Mouse (Mus musculus) neural tube, embryonic 11.5 days (tissue): ENCODE data around the gene Slc35b2. TPM values are rescaled to one million over a fixed set of nuclear protein-coding genes. Genes with fewer than 3 reads are reported as not detected.

Experiments
- ATAC-seq: fragments of 200-750 bp; cut with Nextera tagmentation; 2 replicates; pipeline ENCODE4 v1.8.0; 2017; ENCODE audit warnings: moderate number of reproducible peaks, mild to moderate bottlenecking, moderate TSS enrichment, moderate library complexity; ENCODE audit not compliant: insufficient read depth, low FRiP score, low TSS enrichment
- DNase-seq: peaks from one replicate; pipeline ENCODE4 v3.0.0-alpha.2; 2015; ENCODE audit warnings: low spot score
- H3K27ac ChIP-seq: fragments of 300-500 bp; sonication (generic); 2 replicates; pipeline ENCODE4 v1.5.1; 2014; ENCODE audit warnings: low read depth, mild to moderate bottlenecking, low read length
- H3K27me3 ChIP-seq: fragments of 300-500 bp; sonication (generic); 2 replicates; pipeline ENCODE4 v1.6.1; 2014; ENCODE audit warnings: mild to moderate bottlenecking, low read length, mixed read lengths; ENCODE audit not compliant: control insufficient read depth, insufficient read depth
- H3K36me3 ChIP-seq: fragments of 300-500 bp; sonication (generic); 2 replicates; pipeline ENCODE4 v1.6.1; 2014; ENCODE audit warnings: mild to moderate bottlenecking, low read length, moderate library complexity, mixed read lengths; ENCODE audit not compliant: control insufficient read depth, insufficient read depth
- H3K4me1 ChIP-seq: fragments of 300-500 bp; sonication (generic); 2 replicates; pipeline ENCODE4 v1.6.1; 2014; ENCODE audit warnings: low read length, mixed read lengths; ENCODE audit not compliant: control insufficient read depth, insufficient read depth
- H3K4me2 ChIP-seq: fragments of 300-500 bp; sonication (generic); 2 replicates; pipeline ENCODE4 v1.6.1; 2014; ENCODE audit warnings: low read depth, mild to moderate bottlenecking, moderate library complexity
- H3K4me3 ChIP-seq: fragments of 300-500 bp; sonication (generic); 2 replicates; pipeline ENCODE4 v1.5.1; 2014; ENCODE audit warnings: low read depth, low read length
- H3K9ac ChIP-seq: fragments of 300-500 bp; sonication (generic); 2 replicates; pipeline ENCODE4 v1.6.1; 2014; ENCODE audit warnings: mild to moderate bottlenecking, low read length
- H3K9me3 ChIP-seq: fragments of 300-500 bp; sonication (generic); 2 replicates; pipeline ENCODE4 v1.6.1; 2016; ENCODE audit warnings: low read length; ENCODE audit not compliant: control insufficient read depth
- WGBS: fragments of 180-500 bp; shearing (Covaris S2); extraction: QIAGEN DNeasy Blood & Tissue Kit; methylation state at CpG from one replicate; pipeline ENCODE4 v1.1.7; 2014; 5-methylcytosine and 5-hydroxymethylcytosine counted together
- polyA plus RNA-seq: library from polyadenylated mRNA; unstranded; fragments of >200 nt; fragmentation: Nextera tagmentation; extraction: Ambion mirVana; gene quantifications from 2 replicates; pipeline ENCODE4 v1.2.1, GENCODE M21; 2014

The Slc35b2 gene
- polyA plus RNA-seq, 1 experiment from 2014 or later: 106 TPM

DNA sequence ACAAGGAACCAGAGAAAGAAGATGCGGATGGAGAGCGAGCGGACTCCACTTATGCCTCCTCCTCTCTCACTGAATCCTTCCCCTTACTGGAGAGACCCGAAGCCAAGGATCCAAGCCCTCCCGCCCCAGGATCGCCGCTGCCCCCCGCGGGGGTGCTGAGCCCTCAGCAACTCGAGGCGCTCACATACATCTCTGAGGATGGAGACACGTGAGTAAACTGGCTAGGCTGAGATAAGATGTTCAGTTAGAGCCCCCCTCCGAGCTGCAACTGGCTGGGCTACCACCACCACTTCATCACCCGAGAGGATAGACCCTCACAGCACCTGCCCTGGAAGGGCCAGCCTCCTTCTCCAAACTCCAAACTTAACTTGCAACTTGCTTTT lies 7.6 kb upstream of the Slc35b2 start:
- H3K9ac ChIP-seq: peak overlapping the region; percentile 68
- no peak overlapping the region for H3K27ac ChIP-seq
- peak overlapping the region; percentile 46 for H3K4me3 ChIP-seq
- peaks cover 7% of the 10 kb centered on the region for H3K27me3 ChIP-seq
- ATAC-seq (no peak), DNase-seq (no peak)
- H3K4me2 ChIP-seq: peak overlapping the region; percentile 88
- no peaks in the 10 kb centered on the region for H3K9me3 ChIP-seq
- peaks cover 5% of the 10 kb centered on the region; the same call in 1 of the 2 replicates for H3K4me1 ChIP-seq
- no peaks in the 10 kb centered on the region for H3K36me3 ChIP-seq
- WGBS: 5% methylated on average over 14 of the region's 14 CpGs

DNA sequence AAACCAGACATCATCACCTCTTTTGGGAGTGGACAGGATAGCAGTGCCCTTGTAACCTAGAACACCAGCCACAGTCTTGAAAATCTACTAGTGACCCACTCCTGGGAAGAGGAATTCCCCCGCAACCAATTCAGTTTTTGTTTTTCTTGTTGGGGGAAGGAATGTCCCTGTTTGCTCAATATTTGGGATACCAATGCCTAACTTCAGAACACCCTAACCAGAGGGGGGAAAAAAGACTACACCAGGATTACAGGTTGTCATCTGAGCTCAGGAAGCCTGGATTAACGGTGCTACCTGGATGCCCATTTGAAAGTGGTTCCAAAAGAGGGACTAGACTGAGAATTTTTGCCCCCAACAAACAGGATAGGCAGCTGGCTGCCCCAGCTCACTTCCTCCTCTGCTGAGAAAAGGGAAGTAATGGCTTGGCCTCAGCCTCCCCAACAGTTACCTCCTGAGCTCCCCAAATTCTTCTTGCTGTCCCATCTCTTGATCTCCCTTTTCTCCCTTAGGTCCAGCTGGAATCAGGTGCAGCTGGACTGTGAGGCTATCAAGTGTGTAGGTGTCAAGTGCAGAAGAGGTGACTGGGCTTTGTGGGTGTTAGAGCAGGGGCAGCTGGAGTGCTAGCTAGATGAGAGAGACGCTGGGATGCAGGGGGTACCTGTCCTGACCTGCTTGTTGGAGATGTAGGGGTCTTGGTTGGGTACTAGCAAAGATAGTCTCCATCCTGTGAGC lies 7.0 kb upstream of the Slc35b2 start:
- Histone ChIP-seq H3K9ac (no peak overlapping the region), H3K4me1 (peaks cover 5% of the 10 kb centered on the region; the same call in 1 of the 2 replicates), H3K27me3 (peaks cover 7% of the 10 kb centered on the region), H3K4me3 (peak overlapping the region; percentile 46), H3K27ac (no peak overlapping the region), H3K4me2 (peak overlapping the region; percentile 88), H3K9me3 (no peaks in the 10 kb centered on the region), H3K36me3 (no peaks in the 10 kb centered on the region)
- ATAC-seq (no peak), DNase-seq (no peak)
- 77% methylated on average over 3 of the region's 3 CpGs for WGBS

DNA sequence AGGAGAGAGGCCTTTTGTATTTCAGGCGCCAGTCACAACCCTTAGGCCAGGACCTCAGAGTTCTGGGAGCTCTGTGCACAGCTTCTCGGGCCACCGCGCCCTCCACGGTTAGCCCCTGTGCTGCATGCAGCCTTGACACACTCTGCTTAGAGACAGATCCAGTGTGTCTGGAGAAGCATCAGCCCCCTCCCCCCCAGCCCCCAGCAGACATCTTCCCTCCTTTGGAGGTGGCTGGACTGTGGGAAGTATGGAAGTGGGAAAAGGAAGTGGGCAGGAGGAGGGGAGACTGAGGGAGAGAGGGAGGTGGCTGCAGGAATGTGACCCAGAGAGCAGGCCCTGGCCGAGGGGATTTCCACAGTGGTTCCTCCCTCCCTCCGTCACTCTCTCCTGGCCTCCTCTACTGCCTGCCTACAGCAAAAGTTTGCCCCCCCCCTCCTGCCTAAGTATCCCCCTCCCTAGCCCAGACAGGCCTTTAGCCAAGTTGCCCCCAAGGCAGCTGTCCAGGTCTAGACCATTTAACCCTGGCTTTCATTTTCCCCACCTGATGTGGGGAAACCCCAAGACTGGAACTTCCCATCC lies 6.3 kb upstream of the Slc35b2 start:
- DNase-seq (no peak), ATAC-seq (no peak)
- Histone ChIP-seq H3K9ac (no peak overlapping the region), H3K36me3 (no peaks in the 10 kb centered on the region), H3K27ac (no peak overlapping the region), H3K4me1 (peaks cover 5% of the 10 kb centered on the region; the same call in 1 of the 2 replicates), H3K27me3 (peaks cover 7% of the 10 kb centered on the region), H3K9me3 (no peaks in the 10 kb centered on the region), H3K4me3 (no peak overlapping the region), H3K4me2 (no peak overlapping the region)
- WGBS: 75% methylated on average over 7 of the region's 7 CpGs

DNA sequence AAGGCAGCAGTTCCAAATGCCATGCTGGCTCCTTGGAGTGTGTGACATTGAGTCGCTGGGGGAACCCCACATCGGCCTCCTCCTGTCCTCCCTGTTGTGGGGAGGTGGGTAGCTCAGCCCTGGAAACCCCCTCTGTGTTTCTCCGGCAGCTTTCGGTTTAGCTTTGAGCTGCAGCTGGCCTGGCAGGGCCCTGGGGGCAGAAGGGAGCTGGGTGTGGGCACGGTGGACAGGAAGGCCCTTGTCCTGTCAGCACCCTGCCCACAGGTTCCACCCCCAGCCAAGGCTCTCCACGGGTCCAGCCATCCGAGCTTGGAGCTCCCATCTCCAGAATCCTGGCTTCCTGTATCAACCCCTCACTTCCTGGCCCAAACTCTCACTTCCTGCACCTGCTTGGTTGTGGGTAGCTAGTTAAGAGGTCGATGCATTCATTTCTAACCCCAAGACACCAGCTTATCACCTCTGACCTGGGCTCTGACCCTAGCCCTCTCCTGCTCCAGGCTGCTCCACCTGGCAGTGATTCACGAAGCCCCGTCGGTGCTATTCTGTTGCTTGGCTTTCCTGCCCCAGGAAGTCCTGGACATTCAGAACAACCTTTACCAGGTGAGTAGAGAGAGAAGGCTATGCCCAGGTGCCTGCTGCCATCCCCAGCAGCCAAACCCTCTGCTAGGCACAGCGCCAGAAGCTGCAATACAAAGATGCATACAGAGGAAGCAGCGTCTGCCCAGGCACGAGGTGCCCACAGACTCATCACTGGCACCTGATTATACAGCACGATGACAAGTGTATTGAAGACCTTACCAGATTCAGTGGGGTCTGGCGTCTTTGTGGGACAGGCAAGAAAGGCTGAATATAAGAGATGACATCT lies 5.4 kb upstream of the Slc35b2 start:
- Histone ChIP-seq H3K27me3 (peaks cover 7% of the 10 kb centered on the region), H3K4me3 (no peak overlapping the region), H3K36me3 (no peaks in the 10 kb centered on the region), H3K9me3 (no peaks in the 10 kb centered on the region), H3K9ac (no peak overlapping the region), H3K4me2 (no peak overlapping the region), H3K27ac (no peak overlapping the region), H3K4me1 (peaks cover 5% of the 10 kb centered on the region; the same call in 1 of the 2 replicates)
- DNase-seq: no peak
- WGBS: 74% methylated on average over 16 of the region's 16 CpGs
- ATAC-seq: no peak

DNA sequence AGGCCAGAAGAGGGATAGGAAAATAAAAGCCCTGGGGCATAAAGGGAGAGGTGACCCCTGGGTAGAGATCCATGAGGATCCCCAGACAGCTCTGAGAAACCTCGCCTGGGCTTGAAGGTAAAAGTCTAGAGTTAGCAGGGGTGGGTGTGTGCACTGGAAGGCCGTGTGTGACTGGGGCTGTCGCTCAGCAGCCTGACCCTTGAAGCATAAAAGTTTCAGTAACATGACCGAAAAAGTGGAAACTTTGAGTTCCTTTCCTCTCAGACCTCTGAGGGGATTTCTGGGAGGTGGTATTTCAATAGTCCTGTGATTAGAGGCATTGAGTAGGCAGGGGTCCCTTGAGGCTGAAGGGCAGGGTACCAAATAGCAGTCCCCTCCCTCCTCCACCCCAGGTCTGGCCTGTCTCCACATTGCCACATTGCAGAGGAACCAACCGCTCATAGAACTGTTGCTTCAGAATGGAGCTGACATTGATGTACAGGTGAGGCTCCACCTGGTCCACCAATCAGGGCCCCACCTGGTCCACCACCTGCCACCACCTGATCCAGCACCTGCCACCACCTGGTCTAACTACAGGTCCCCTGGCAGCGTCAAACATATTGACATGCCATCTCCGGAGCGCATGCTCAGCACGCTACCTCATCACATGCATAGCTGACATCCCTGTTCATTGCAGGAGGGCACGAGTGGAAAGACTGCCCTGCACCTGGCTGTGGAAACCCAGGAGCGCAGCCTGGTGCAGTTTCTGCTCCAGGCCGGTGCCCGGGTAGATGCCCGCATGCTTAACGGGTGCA lies 3.7 kb upstream of the Slc35b2 start:
- no peak for DNase-seq
- no peak overlapping the region for H3K4me2 ChIP-seq
- H3K36me3 ChIP-seq: no peaks in the 10 kb centered on the region
- no peak for ATAC-seq
- peaks cover 7% of the 10 kb centered on the region for H3K27me3 ChIP-seq
- WGBS: 89% methylated on average over 15 of the region's 15 CpGs
- no peaks in the 10 kb centered on the region for H3K9me3 ChIP-seq
- peaks cover 10% of the 10 kb centered on the region for H3K4me1 ChIP-seq
- H3K27ac ChIP-seq: no peak overlapping the region
- H3K4me3 ChIP-seq: no peak overlapping the region
- no peak overlapping the region for H3K9ac ChIP-seq

DNA sequence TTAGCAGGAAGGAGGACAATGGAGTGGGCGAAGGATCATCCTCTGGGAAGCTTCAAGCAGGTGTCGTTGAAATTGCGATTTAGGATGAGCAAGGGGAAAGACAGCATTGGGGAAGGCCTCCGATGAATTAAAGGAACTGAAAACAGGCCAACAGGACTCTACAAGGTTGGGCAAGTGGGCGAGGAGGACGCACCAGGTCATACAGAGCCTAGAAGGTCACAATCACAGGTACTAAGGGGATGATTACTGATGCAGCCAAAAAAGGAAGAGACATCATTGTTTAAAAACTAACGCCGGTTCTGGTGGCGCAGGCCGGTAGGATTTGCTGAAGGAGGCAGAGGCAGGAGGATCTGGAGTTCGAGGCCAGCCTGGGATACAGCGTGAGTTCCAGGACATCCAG lies 458 bp upstream of the Slc35b2 start:
- ATAC-seq (no peak), DNase-seq (no peak)
- H3K9ac ChIP-seq: no peak overlapping the region
- no peak overlapping the region for H3K27ac ChIP-seq
- H3K9me3 ChIP-seq: no peaks in the 10 kb centered on the region
- H3K4me1 ChIP-seq: peaks cover 6% of the 10 kb centered on the region
- H3K36me3 ChIP-seq: peaks cover 10% of the 10 kb centered on the region
- no peaks in the 10 kb centered on the region for H3K27me3 ChIP-seq
- no peak overlapping the region for H3K4me2 ChIP-seq
- 82% methylated on average over 12 of the region's 12 CpGs for WGBS
- no peak overlapping the region for H3K4me3 ChIP-seq

DNA sequence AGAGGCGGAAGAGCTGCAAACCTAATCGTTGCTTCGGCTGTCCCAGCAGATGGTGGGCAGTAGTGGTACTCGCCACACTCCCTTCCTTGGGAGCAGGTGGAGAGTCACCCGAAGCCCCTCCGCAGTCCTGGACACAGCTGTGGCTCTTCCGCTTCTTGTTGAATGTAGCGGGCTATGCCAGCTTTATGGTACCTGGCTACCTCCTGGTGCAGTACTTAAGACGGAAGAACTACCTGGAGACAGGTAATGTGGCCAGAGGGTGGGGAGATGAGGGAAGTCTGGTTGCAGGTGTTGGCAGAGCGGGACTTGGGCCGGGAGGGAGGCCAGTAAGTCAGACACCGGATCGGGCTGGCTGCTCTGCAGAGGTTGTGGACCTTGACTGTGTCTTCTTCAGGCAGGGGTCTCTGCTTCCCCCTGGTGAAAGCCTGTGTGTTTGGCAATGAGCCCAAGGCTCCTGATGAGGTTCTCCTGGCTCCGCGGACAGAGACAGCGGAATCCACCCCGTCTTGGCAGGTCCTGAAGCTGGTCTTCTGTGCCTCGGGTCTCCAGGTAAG lies 934 bp downstream of the Slc35b2 start:
- DNase-seq (no peak), ATAC-seq (peak; percentile 2; the same call in 1 of the 2 replicates)
- Histone ChIP-seq H3K4me1 (peaks cover 6% of the 10 kb centered on the region), H3K27ac (peak overlapping the region; percentile 77), H3K27me3 (no peaks in the 10 kb centered on the region), H3K4me3 (peak overlapping the region; percentile 84), H3K36me3 (peaks cover 22% of the 10 kb centered on the region), H3K4me2 (peak overlapping the region; percentile 96), H3K9me3 (no peaks in the 10 kb centered on the region), H3K9ac (peak overlapping the region; percentile 84)
- 13% methylated on average over 18 of the region's 18 CpGs for WGBS

DNA sequence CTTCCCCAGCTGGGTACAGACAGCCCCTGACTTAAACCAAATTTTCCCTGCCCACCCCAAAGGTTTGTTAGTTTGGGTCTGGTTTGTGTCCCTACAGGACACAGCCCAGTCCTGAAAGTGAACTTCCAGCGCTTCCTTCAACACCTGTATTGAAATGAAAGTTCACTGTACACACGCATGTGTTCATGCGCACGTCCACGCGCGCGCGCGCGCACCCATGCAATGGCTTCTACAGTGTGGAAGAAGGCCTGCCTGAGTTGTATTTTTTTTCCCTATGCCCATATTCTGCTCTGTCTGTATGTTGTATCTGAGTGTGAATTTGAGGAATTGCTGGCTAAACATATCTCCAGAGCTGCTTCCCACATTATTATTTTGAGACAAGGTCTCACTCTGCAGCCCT lies 1.4 kb downstream of the Slc35b2 start:
- Histone ChIP-seq H3K9ac (peak overlapping the region; percentile 84), H3K9me3 (no peaks in the 10 kb centered on the region), H3K27ac (no peak overlapping the region), H3K36me3 (peaks cover 27% of the 10 kb centered on the region), H3K4me1 (peaks cover 6% of the 10 kb centered on the region), H3K4me2 (peak overlapping the region; percentile 96), H3K4me3 (peak overlapping the region; percentile 84), H3K27me3 (no peaks in the 10 kb centered on the region)
- no peak for ATAC-seq
- no peak for DNase-seq
- WGBS: 96% methylated on average over 11 of the region's 11 CpGs
